Mouse (Mus musculus) mouse embryonic stem cell (cell line): ENCODE results near the gene Pde5a.

Experiments used
- in situ Hi-C, 2 experiments: fragments of 300-500 bp; cut with MboI; formaldehyde crosslinking; loops; 1 replicate in 1 of 2; 3 replicates in 1 of 2; pipeline ENCODE4 v1.14.3; 2019 to 2020; ENCODE audit warnings: low sequenced_read_pairs in 2 of 2, low pct_unique_long_range_greater_than_20kb in 1 of 2, mixed read lengths in 1 of 2; ENCODE audit not compliant: unreplicated experiment in 1 of 2

Pde5a gene

GRCm38 (mm10) chr3:122895189-122895731 lies 166.5 kb downstream of the Pde5a start:
- in situ Hi-C loops, result no loop called here

GRCm38 (mm10) chr3:122898254-122898653 lies 169.5 kb downstream of the Pde5a start:
- in situ Hi-C loops, result no loop called here

- in situ Hi-C loops, result loop anchor here in 1 of 2 experiments (10.0 kb wide), 1 partner anchor 249 kb away; no protein-coding TSS in a partner anchor
These were observed 175.1 kb downstream of the Pde5a start for GRCm38 (mm10) chr3:122903746-122904433.

DNA sequence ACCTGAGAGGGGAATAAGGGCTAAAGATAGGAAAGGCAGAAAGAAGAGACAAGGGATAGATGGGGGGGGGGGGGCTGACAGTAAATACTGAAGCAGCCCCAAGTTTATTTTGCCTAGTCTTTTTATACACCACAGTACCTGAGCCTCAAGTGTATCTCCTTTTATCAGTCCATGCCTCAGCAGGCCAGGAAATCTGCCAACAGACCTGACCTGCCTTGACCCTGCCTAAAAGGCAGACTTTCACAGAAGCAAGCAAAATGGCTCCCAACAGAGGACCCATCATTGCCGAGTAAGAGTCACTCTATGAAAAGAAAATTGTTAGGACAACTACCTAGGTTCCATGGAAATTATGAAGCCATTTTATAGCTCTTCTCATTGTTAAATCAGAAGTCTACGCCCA lies 179.1 kb downstream of the Pde5a start:
- in situ Hi-C loops, result loop anchor here in 1 of 2 experiments (10.0 kb wide), 1 partner anchor 253 kb away; no protein-coding TSS in a partner anchor
